Mouse (Mus musculus): Measurements from ENCODE around the gene Auts2.

GRCm38 (mm10) chr5:131490811-131491210, 1052.3 kb downstream of the Auts2 start:
- TF ChIP-seq TAL1 (IDR thresholded peaks at IDR 0.05; ENCODE audit: low read length) (no peak), GATA1 (IDR thresholded peaks at IDR 0.05; ENCODE audit: low read length) (no peak)
